Mouse (Mus musculus) forebrain, embryonic 11.5 days (tissue): ENCODE measurements around the gene Supt3. TPM values are rescaled to one million over a fixed set of nuclear protein-coding genes. Genes with fewer than 3 reads are reported as not detected.

Experiments
- ATAC-seq: fragments of 200-750 bp; cut with Nextera tagmentation; replicated peaks from 2 replicates; pipeline ENCODE4 v1.8.0; 2017; ENCODE audit warnings: moderate TSS enrichment; ENCODE audit not compliant: low FRiP score
- DNase-seq: peaks from one replicate; pipeline ENCODE4 v3.0.0-alpha.2; 2017; ENCODE audit warnings: low spot score
- H3K27ac ChIP-seq: fragments of 300-500 bp; sonication (generic); 2 replicates; pipeline ENCODE4 v1.5.1; 2014; ENCODE audit warnings: low read depth, low read length
- H3K27me3 ChIP-seq: fragments of 300-500 bp; sonication (generic); 2 replicates; pipeline ENCODE4 v1.6.1; 2014; ENCODE audit warnings: mild to moderate bottlenecking, low read length, mixed read lengths; ENCODE audit not compliant: control insufficient read depth, insufficient read depth
- H3K36me3 ChIP-seq: fragments of 300-500 bp; sonication (generic); 2 replicates; pipeline ENCODE4 v1.6.1; 2014; ENCODE audit warnings: mild to moderate bottlenecking, low read length, moderate library complexity, mixed read lengths; ENCODE audit not compliant: control insufficient read depth, insufficient read depth
- H3K4me1 ChIP-seq: fragments of 300-500 bp; sonication (generic); replicated peaks from 2 replicates; pipeline ENCODE4 v1.6.1; 2014; ENCODE audit warnings: low read length, mixed read lengths; ENCODE audit not compliant: control insufficient read depth, insufficient read depth
- H3K4me2 ChIP-seq: fragments of 300-500 bp; sonication (generic); 2 replicates; pipeline ENCODE4 v1.6.1; 2014; ENCODE audit warnings: low read depth, mild to moderate bottlenecking, low read length, moderate library complexity, mixed read lengths; ENCODE audit not compliant: severe bottlenecking
- H3K4me3 ChIP-seq: fragments of 300-500 bp; sonication (generic); 2 replicates; pipeline ENCODE4 v1.5.1; 2014; ENCODE audit warnings: low read depth, low read length
- H3K9ac ChIP-seq: fragments of 300-500 bp; sonication (generic); 2 replicates; pipeline ENCODE4 v1.6.1; 2014; ENCODE audit warnings: low read length
- H3K9me3 ChIP-seq: fragments of 300-500 bp; sonication (generic); 2 replicates; pipeline ENCODE4 v1.6.1; 2016; ENCODE audit warnings: low read length, mixed read lengths; ENCODE audit not compliant: control insufficient read depth
- WGBS: fragments of 180-500 bp; shearing (Covaris S2); extraction: QIAGEN DNeasy Blood & Tissue Kit; methylation state at CpG from one replicate; pipeline ENCODE4 v1.1.7; 2014; 5-methylcytosine and 5-hydroxymethylcytosine counted together
- polyA plus RNA-seq: library from polyadenylated mRNA; unstranded; fragments of >200 nt; fragmentation: Nextera tagmentation; extraction: Ambion mirVana; gene quantifications from 2 replicates; pipeline ENCODE4 v1.2.1, GENCODE M21; 2014

The Supt3 gene
- polyA plus RNA-seq, 1 experiment from 2014 or later: 24.9 TPM

GRCm38 (mm10) chr17:44963051-44963798 lies 186.3 kb downstream of the Supt3 start:
- Histone ChIP-seq H3K36me3 (no peaks in the 10 kb centered on the region), H3K9ac (no peak overlapping the region), H3K4me2 (no peak overlapping the region), H3K27me3 (no peaks in the 10 kb centered on the region), H3K4me3 (no peak overlapping the region), H3K27ac (no peak overlapping the region), H3K9me3 (no peaks in the 10 kb centered on the region), H3K4me1 (no peaks in the 10 kb centered on the region)
- ATAC-seq (no peak), DNase-seq (no peak)
- 83% methylated on average over 6 of the region's 6 CpGs for WGBS

GRCm38 (mm10) chr17:44967186-44967585 lies 190.2 kb downstream of the Supt3 start:
- no peak overlapping the region for H3K4me3 ChIP-seq
- H3K4me1 ChIP-seq: no peaks in the 10 kb centered on the region
- H3K27me3 ChIP-seq: no peaks in the 10 kb centered on the region
- H3K9me3 ChIP-seq: no peaks in the 10 kb centered on the region
- H3K9ac ChIP-seq: no peak overlapping the region
- DNase-seq: no peak
- WGBS: 88% methylated on average over 1 of the region's 1 CpGs
- H3K27ac ChIP-seq: no peak overlapping the region
- no peak overlapping the region for H3K4me2 ChIP-seq
- ATAC-seq: no peak
- H3K36me3 ChIP-seq: no peaks in the 10 kb centered on the region

DNA sequence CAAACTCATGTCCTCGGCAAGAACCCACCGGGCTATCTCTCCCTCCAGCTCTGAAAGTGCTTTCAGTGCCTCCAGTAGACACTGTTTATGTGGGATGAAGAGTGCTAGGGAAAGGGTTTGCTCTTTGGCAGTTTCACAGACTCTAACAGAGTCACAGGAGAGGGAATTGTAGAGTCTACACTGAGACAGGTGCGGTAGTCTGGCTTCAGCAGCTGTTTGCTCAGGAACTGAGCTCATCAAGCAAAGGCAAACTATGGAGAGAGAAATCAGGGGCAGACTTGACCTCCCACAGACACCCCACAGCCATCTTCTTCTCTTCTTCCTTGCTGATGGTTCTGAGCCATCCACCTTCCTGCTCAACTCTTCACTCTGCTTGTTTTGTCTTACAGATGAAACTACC lies 193.3 kb downstream of the Supt3 start:
- H3K4me2 ChIP-seq: no peak overlapping the region
- no peaks in the 10 kb centered on the region for H3K36me3 ChIP-seq
- WGBS: 91% methylated on average over 3 of the region's 3 CpGs
- no peak overlapping the region for H3K27ac ChIP-seq
- DNase-seq: no peak
- no peaks in the 10 kb centered on the region for H3K27me3 ChIP-seq
- H3K9ac ChIP-seq: no peak overlapping the region
- H3K9me3 ChIP-seq: no peaks in the 10 kb centered on the region
- ATAC-seq: no peak
- no peak overlapping the region for H3K4me3 ChIP-seq
- H3K4me1 ChIP-seq: no peaks in the 10 kb centered on the region

- Histone ChIP-seq H3K4me1 (no peaks in the 10 kb centered on the region), H3K4me3 (no peak overlapping the region), H3K27ac (no peak overlapping the region), H3K27me3 (no peaks in the 10 kb centered on the region), H3K9ac (no peak overlapping the region), H3K36me3 (no peaks in the 10 kb centered on the region), H3K4me2 (no peak overlapping the region), H3K9me3 (no peaks in the 10 kb centered on the region)
- 68% methylated on average over 4 of the region's 4 CpGs for WGBS
- ATAC-seq: no peak
- no peak for DNase-seq
Measured at GRCm38 (mm10) chr17:44973489-44973888, 196.5 kb downstream of the Supt3 start.

- H3K27ac ChIP-seq: no peak overlapping the region
- no peak overlapping the region for H3K9ac ChIP-seq
- 96% methylated on average over 2 of the region's 2 CpGs for WGBS
- H3K27me3 ChIP-seq: no peaks in the 10 kb centered on the region
- H3K36me3 ChIP-seq: no peaks in the 10 kb centered on the region
- DNase-seq (no peak), ATAC-seq (no peak)
- no peak overlapping the region for H3K4me3 ChIP-seq
- no peaks in the 10 kb centered on the region for H3K4me1 ChIP-seq
- no peak overlapping the region for H3K4me2 ChIP-seq
- no peaks in the 10 kb centered on the region for H3K9me3 ChIP-seq
Measured at GRCm38 (mm10) chr17:44977690-44978089, 200.7 kb downstream of the Supt3 start.

- Histone ChIP-seq H3K27ac (no peak overlapping the region), H3K27me3 (no peaks in the 10 kb centered on the region), H3K36me3 (no peaks in the 10 kb centered on the region), H3K9ac (no peak overlapping the region), H3K4me3 (no peak overlapping the region), H3K4me2 (no peak overlapping the region), H3K9me3 (no peaks in the 10 kb centered on the region), H3K4me1 (no peaks in the 10 kb centered on the region)
- DNase-seq (no peak), ATAC-seq (no peak)
- WGBS: 92% methylated on average over 2 of the region's 2 CpGs
Measured at GRCm38 (mm10) chr17:44987964-44988363, 211.0 kb downstream of the Supt3 start.

DNA sequence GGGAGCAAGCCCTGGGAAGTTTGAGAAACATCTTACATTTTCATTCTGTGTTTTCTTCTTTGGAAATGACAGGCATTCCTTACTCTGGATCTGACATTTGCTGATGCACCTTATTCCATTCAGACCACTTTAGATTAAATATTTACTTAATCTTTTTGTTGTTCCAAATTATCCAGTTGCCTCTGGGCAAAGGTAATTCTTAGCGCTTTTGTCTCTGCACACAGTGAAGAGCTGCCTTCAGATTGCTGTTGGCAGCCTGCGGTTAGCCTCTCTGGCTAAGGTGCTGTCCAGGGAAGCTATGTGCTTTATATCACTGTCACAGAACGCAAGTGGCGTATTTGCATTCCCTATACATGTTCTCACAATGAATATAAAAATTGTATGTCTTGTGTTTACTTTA lies 226.4 kb downstream of the Supt3 start:
- Histone ChIP-seq H3K27me3 (no peaks in the 10 kb centered on the region), H3K9me3 (no peaks in the 10 kb centered on the region), H3K4me2 (no peak overlapping the region), H3K4me1 (no peaks in the 10 kb centered on the region), H3K36me3 (no peaks in the 10 kb centered on the region), H3K4me3 (no peak overlapping the region), H3K27ac (no peak overlapping the region), H3K9ac (no peak overlapping the region)
- no peak for ATAC-seq
- DNase-seq: no peak
- 92% methylated on average over 4 of the region's 4 CpGs for WGBS

- no peak for DNase-seq
- H3K9ac ChIP-seq: no peak overlapping the region
- no peaks in the 10 kb centered on the region for H3K9me3 ChIP-seq
- no peak overlapping the region for H3K4me3 ChIP-seq
- H3K4me2 ChIP-seq: no peak overlapping the region
- H3K36me3 ChIP-seq: no peaks in the 10 kb centered on the region
- H3K27me3 ChIP-seq: no peaks in the 10 kb centered on the region
- H3K4me1 ChIP-seq: no peaks in the 10 kb centered on the region
- 86% methylated on average over 13 of the region's 13 CpGs for WGBS
- no peak overlapping the region for H3K27ac ChIP-seq
- ATAC-seq: no peak
Measured at GRCm38 (mm10) chr17:45004477-45005170, 227.7 kb downstream of the Supt3 start.

DNA sequence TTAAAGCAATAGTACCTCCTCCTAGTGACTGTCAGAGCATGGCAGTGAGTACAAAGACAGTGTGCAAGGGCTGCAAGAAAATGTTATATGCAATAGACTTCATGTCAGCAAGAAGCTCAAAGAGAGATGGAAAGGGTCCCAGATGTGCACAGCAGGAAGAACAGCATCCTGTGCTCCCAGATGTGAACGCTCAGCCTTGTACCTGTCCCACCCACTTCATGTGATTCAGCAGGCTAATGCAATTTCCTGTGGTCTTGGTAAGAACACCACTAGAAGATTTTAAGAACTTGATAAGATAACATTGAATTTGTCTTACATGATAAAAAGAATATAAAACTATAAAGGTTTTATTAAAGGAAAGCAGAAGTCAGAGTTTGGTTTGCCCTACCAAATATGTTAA lies 230.5 kb downstream of the Supt3 start:
- 91% methylated on average over 1 of the region's 1 CpGs for WGBS
- Histone ChIP-seq H3K4me1 (no peaks in the 10 kb centered on the region), H3K4me2 (no peak overlapping the region), H3K36me3 (no peaks in the 10 kb centered on the region), H3K9ac (no peak overlapping the region), H3K9me3 (no peaks in the 10 kb centered on the region), H3K4me3 (no peak overlapping the region), H3K27ac (no peak overlapping the region), H3K27me3 (no peaks in the 10 kb centered on the region)
- ATAC-seq (no peak), DNase-seq (no peak)
